Mouse (Mus musculus) MEL (cell line): ENCODE results near the gene Mcm6. TPM values are rescaled to one million over a fixed set of nuclear protein-coding genes. Genes with fewer than 3 reads are reported as not detected.

Experiments used
- DNase-seq: peaks from one replicate; pipeline ENCODE4 v3.0.0; 2011; ENCODE audit warnings: low read depth, low spot score
- H3K27ac ChIP-seq: 2 replicates; pipeline ENCODE4 v1.5.1; 2012; ENCODE audit warnings: low read depth, mild to moderate bottlenecking, control low read depth, low read length, moderate library complexity; ENCODE audit not compliant: control insufficient read depth
- H3K27me3 ChIP-seq, 2 experiments: fragments of 150-350 bp in 1 of 2; sonication (generic) in 1 of 2; 2 replicates each; pipeline ENCODE4 v1.6.1; 2012; ENCODE audit warnings: low read length in 2 of 2, mild to moderate bottlenecking in 2 of 2, improper control_type of control experiment in 1 of 2, moderate library complexity in 1 of 2; ENCODE audit not compliant: insufficient read depth in 2 of 2, control insufficient read depth in 1 of 2
- H3K36me3 ChIP-seq, 2 experiments: 2 replicates each; pipeline ENCODE4 v1.6.1; 2012 to 2014; ENCODE audit warnings: low read length in 2 of 2, improper control_type of control experiment in 1 of 2, inconsistent platforms in 1 of 2, mild to moderate bottlenecking in 1 of 2; ENCODE audit not compliant: insufficient read depth in 2 of 2, control insufficient read depth in 1 of 2
- H3K4me1 ChIP-seq, 2 experiments: fragments of 150-350 bp in 1 of 2; sonication (generic) in 1 of 2; 2 replicates each; pipeline ENCODE4 v1.6.1; 2012; ENCODE audit warnings: low read length in 2 of 2, improper control_type of control experiment in 1 of 2, mild to moderate bottlenecking in 1 of 2; ENCODE audit not compliant: insufficient read depth in 2 of 2, control insufficient read depth in 1 of 2
- H3K4me3 ChIP-seq, 2 experiments: fragments of 150-350 bp in 1 of 2; sonication (generic) in 1 of 2; 2 replicates each; pipeline ENCODE4 v1.5.1; 2012; ENCODE audit warnings: low read depth in 2 of 2, low read length in 2 of 2, mild to moderate bottlenecking in 2 of 2, moderate library complexity in 2 of 2, control low read depth in 1 of 2, improper control_type of control experiment in 1 of 2; ENCODE audit not compliant: control insufficient read depth in 1 of 2, insufficient read depth in 1 of 2
- H3K79me2 ChIP-seq: 2 replicates; pipeline ENCODE4 v1.6.1; 2012; ENCODE audit warnings: mild to moderate bottlenecking, low read length, moderate library complexity; ENCODE audit not compliant: control insufficient read depth, poor library complexity, insufficient read depth
- H3K9ac ChIP-seq: 2 replicates; pipeline ENCODE4 v1.6.1; 2012; ENCODE audit warnings: low read depth, mild to moderate bottlenecking, control low read depth, low read length, moderate library complexity; ENCODE audit not compliant: control insufficient read depth, poor library complexity, severe bottlenecking
- H3K9me3 ChIP-seq: fragments of 150-350 bp; sonication (generic); replicated peaks from 2 replicates; pipeline ENCODE4 v1.6.1; 2012; ENCODE audit warnings: mild to moderate bottlenecking, low read length, improper control_type of control experiment, moderate library complexity; ENCODE audit not compliant: insufficient read depth
- EP300 ChIP-seq, 2 experiments: IDR thresholded peaks; 2 replicates each; pipeline ENCODE4 v1.6.1; 2011; ENCODE audit warnings: improper control_type of control experiment in 2 of 2, low read length in 2 of 2, low read depth in 1 of 2, mild to moderate bottlenecking in 1 of 2
- ETS1 ChIP-seq: IDR thresholded peaks from 2 replicates; pipeline ENCODE4 v1.6.1; 2012; ENCODE audit warnings: low read depth, mild to moderate bottlenecking, inconsistent platforms, low read length, improper control_type of control experiment, moderate library complexity
- GABPA ChIP-seq: IDR thresholded peaks from 2 replicates; pipeline ENCODE4 v1.6.1; 2012; ENCODE audit warnings: low read depth, mild to moderate bottlenecking, inconsistent platforms, low read length, improper control_type of control experiment, moderate library complexity
- GATA1 ChIP-seq: IDR thresholded peaks from 2 replicates; pipeline ENCODE4 v1.6.1; 2011; ENCODE audit warnings: low read depth, low read length, improper control_type of control experiment
- HCFC1 ChIP-seq: IDR thresholded peaks from 2 replicates; pipeline ENCODE4 v1.6.1; 2012; ENCODE audit warnings: low read depth, mild to moderate bottlenecking, inconsistent platforms, low read length, improper control_type of control experiment, moderate library complexity
- MAX ChIP-seq: IDR thresholded peaks from 2 replicates; pipeline ENCODE4 v1.6.1; 2011; ENCODE audit warnings: low read length, improper control_type of control experiment
- MYB ChIP-seq: IDR thresholded peaks from 2 replicates; pipeline ENCODE4 v1.6.1; 2011; ENCODE audit warnings: mild to moderate bottlenecking, low read depth, low read length, improper control_type of control experiment
- MYC ChIP-seq: IDR thresholded peaks from 2 replicates; pipeline ENCODE4 v1.6.1; 2011; ENCODE audit warnings: low read depth, mild to moderate bottlenecking, low read length, improper control_type of control experiment, moderate library complexity
- NELFE ChIP-seq: IDR thresholded peaks from 2 replicates; pipeline ENCODE4 v1.6.1; 2011; ENCODE audit warnings: low read depth, low read length, improper control_type of control experiment
- NRF1 ChIP-seq: IDR thresholded peaks from 2 replicates; pipeline ENCODE4 v1.6.1; 2014; ENCODE audit warnings: low read depth, mild to moderate bottlenecking, inconsistent platforms, low read length, improper control_type of control experiment, moderate library complexity; ENCODE audit not compliant: poor library complexity, insufficient read depth, severe bottlenecking
- POLR2A ChIP-seq, 2 experiments: IDR thresholded peaks; 2 replicates each; pipeline ENCODE4 v1.6.1; 2011 to 2012; ENCODE audit warnings: low read length in 2 of 2, mild to moderate bottlenecking in 2 of 2, control low read depth in 1 of 2, improper control_type of control experiment in 1 of 2, low read depth in 1 of 2, moderate library complexity in 1 of 2; ENCODE audit not compliant: control insufficient read depth in 1 of 2, insufficient read depth in 1 of 2, poor library complexity in 1 of 2
- POLR2AphosphoS5 ChIP-seq: IDR thresholded peaks from 2 replicates; pipeline ENCODE4 v1.6.1; 2012; ENCODE audit warnings: low read depth, borderline replicate concordance, mild to moderate bottlenecking, inconsistent platforms, low read length, moderate library complexity, mixed read lengths
- RCOR1 ChIP-seq: IDR thresholded peaks from 2 replicates; pipeline ENCODE4 v1.6.1; 2012; ENCODE audit warnings: low read depth, mild to moderate bottlenecking, inconsistent platforms, low read length, improper control_type of control experiment
- TAL1 ChIP-seq: IDR thresholded peaks from 2 replicates; pipeline ENCODE4 v1.6.1; 2012; ENCODE audit warnings: mild to moderate bottlenecking, inconsistent platforms, low read length, moderate library complexity, mixed read lengths
- TCF12 ChIP-seq: IDR thresholded peaks from 2 replicates; pipeline ENCODE4 v1.6.1; 2014; ENCODE audit warnings: low read depth, mild to moderate bottlenecking, inconsistent platforms, low read length, improper control_type of control experiment, moderate library complexity
- ZKSCAN1 ChIP-seq: IDR thresholded peaks from 2 replicates; pipeline ENCODE4 v1.6.1; 2012; ENCODE audit warnings: low read depth, mild to moderate bottlenecking, inconsistent platforms, low read length, improper control_type of control experiment, moderate library complexity
- ZNF384 ChIP-seq: IDR thresholded peaks from 2 replicates; pipeline ENCODE4 v1.6.1; 2012; ENCODE audit warnings: low read depth, mild to moderate bottlenecking, inconsistent platforms, low read length, improper control_type of control experiment
- polyA plus RNA-seq, 2 experiments: library from polyadenylated mRNA; stranded (reverse) in 1 of 2; unstranded in 1 of 2; fragments of >175 nt in 1 of 2; fragments of >200 nt in 1 of 2; gene quantifications; 2 replicates each; pipeline versions ENCODE4 v1.2.1 to v1.2.4; 2012; ENCODE audit warnings: low replicate concordance in 2 of 2, low read depth in 1 of 2; ENCODE audit not compliant: insufficient read length in 2 of 2, insufficient read depth in 1 of 2, missing spikeins in 1 of 2
- total RNA-seq: library from RNA; depleted of rRNA; stranded (reverse); fragments of 300-350 nt; gene quantifications from 2 replicates; pipeline ENCODE4 v1.2.3, GENCODE M21; 2012

The Mcm6 gene
- total and polyA plus RNA-seq, 3 experiments = 218 to 850 (median 234) TPM

- TF ChIP-seq EP300 (IDR thresholded peaks at IDR 0.05; ENCODE audit: low read depth in 1 of 2, low read length in 2 of 2) = peak; percentile 58 to 90
Measured at GRCm38 (mm10) chr1:128398738-128399445, 39.4 kb upstream of the Mcm6 start (continued).

- Histone ChIP-seq H3K79me2 (no peaks in the 10 kb centered on the region), H3K4me3 (no peak overlapping the region), H3K4me1 (peaks cover 0 to 3% of the 10 kb centered on the region in 2 experiments; a peak in 1 of 4 replicates), H3K27me3 (no peaks in the 10 kb centered on the region), H3K9ac (no peak overlapping the region), H3K36me3 (peaks cover 9 to 33% of the 10 kb centered on the region in 2 experiments), H3K9me3 (no peaks in the 10 kb centered on the region), H3K27ac (no peak overlapping the region)
- no peak for DNase-seq
- no peak for TF ChIP-seq MYC
- no peak for TF ChIP-seq NRF1
- no peak for TF ChIP-seq ZKSCAN1
- no peak for TF ChIP-seq MYB
- TF ChIP-seq EP300 (IDR thresholded peaks at IDR 0.05; ENCODE audit: low read depth in 1 of 2, low read length in 2 of 2) = no peak
- no peak for TF ChIP-seq POLR2AphosphoS5
- no peak for TF ChIP-seq GABPA
- no peak for TF ChIP-seq TAL1
- no peak for TF ChIP-seq TCF12
- no peak for TF ChIP-seq HCFC1
- no peak for TF ChIP-seq RCOR1
Measured at GRCm38 (mm10) chr1:128394657-128395056, 35.2 kb upstream of the Mcm6 start.

- TF ChIP-seq ETS1 = no peak
- TF ChIP-seq NELFE = no peak
- no peak for TF ChIP-seq ZNF384
- TF ChIP-seq POLR2A (IDR thresholded peaks at IDR 0.05; ENCODE audit: control insufficient read depth in 1 of 2, insufficient read depth in 1 of 2, low read depth in 1 of 2, low read length in 2 of 2, poor library complexity in 1 of 2) = no peak
- TF ChIP-seq EP300 (IDR thresholded peaks at IDR 0.05; ENCODE audit: low read depth in 1 of 2, low read length in 2 of 2) = no peak
- no peak for TF ChIP-seq GATA1
- TF ChIP-seq MAX = no peak
- Histone ChIP-seq H3K9me3 (no peaks in the 10 kb centered on the region), H3K79me2 (no peaks in the 10 kb centered on the region), H3K27me3 (no peaks in the 10 kb centered on the region), H3K27ac (no peak overlapping the region), H3K4me3 (no peak overlapping the region), H3K9ac (no peak overlapping the region), H3K36me3 (peaks cover 0 to 34% of the 10 kb centered on the region in 2 experiments; a peak in 2 of 4 replicates), H3K4me1 (no peaks in the 10 kb centered on the region)
- DNase-seq = no peak
Measured at GRCm38 (mm10) chr1:128392382-128392781, 32.9 kb upstream of the Mcm6 start.
